Mouse (Mus musculus) bone marrow macrophage, adult 2 months (primary cell): ENCODE measurements around the gene Pold1.

Experiments used
- CTCF ChIP-seq: IDR thresholded peaks from 2 replicates; pipeline ENCODE4 v1.5.1; 2012; ENCODE audit warnings: low read depth, mild to moderate bottlenecking, low read length, moderate library complexity
- POLR2A ChIP-seq: IDR thresholded peaks from 2 replicates; pipeline ENCODE4 v1.6.1; 2012; ENCODE audit warnings: mild to moderate bottlenecking, low read depth, low read length, borderline replicate concordance

DNA sequence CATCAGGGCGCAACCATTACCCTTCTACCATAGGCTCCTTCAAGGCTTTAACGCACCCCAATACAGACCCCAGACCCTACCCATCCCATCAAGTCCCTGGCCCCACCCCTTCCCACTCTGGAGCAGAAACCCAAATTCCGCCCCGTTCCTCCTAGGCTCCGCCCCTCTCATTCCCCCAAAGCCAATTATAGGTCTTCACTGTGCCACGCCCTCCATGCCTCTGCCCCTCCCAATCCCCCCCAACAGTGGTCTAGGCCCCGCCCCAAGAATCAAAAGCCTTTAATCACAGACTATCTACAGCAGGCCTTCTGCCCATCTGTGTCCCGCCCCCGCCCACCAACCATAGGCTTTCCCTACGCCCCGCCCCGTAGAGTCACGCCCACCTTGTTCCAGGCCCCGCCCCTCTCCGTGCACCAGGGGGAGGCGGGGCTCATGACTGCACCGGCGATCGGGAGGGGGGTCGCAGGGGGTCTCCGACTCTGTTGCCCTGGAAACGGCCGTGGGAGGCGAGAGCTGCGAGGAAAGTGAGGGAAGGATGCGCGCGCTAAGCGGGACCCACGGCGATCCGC is 4.6 kb upstream of the Pold1 start:
- TF ChIP-seq CTCF (no peak), POLR2A (no peak)
